Mouse (Mus musculus): ENCODE data around the gene Meis2.

DNA sequence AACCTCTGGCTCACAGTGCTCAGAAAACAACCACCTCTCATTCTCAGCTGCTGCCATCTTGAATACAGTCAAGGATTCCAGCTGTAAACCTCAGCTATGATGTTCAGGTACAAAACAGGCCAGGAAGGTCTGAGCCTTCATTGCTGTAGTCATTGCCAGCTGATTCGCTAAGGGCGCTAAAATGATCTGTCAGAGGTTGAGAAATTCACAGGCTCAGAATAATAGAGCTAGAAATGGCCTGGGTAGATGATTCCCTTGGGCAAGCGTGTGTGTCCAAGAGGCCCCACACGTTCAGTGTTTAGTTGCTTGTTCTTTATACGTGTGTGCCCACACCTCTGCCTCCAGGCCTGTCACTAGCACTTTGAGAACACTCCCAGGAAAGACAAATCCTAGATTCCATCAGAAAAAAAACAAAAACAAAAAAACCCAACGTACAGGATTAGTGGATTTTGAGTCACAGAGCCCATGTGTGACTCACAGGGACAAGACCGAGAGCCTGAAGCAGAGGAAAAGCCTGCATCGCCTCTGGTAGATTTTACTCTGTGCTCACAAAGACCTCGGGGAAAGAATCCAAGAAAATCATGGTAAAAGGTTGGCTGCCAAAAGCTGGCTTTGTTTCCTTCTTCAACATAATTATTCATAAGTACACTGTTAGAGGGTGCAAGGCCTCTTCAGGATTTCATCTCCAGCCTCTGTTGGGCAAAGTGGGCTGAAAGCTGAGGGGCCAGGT, 95.4 kb downstream of the Meis2 start:
- no peak for TF ChIP-seq EP300 (IDR thresholded peaks at IDR 0.05; ENCODE audit: low read depth)
- TF ChIP-seq CTCF (IDR thresholded peaks at IDR 0.05; ENCODE audit: low read depth): no peak

Measured in liver, embryonic 14.5 days (tissue).